Mouse (Mus musculus) retina, adult 2 months (tissue): ENCODE results near the gene Syn2.

Experiments
- DNase-seq: peaks from one replicate; pipeline ENCODE4 v3.0.0-alpha.2; 2012; ENCODE audit warnings: low read depth, low spot score

Syn2 gene

DNA sequence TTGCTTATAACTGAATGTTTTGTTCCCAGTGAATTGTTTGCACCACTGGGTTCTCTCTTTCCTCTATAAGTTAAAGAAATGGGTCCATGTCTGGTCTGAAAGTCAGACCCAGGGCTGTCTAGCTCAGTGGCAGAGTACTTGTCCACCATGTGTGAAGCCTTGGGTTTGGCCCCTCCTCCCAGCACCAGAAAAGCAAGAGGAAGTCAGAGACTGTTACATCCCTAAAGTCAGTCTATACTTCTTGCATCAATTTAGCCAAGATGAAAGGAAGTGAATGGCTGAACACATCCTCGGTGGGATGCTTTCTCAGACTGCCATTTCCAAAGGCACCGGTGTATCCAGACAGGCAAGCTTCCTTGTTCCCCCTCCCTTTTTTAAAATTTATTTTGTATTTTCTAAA, 156.4 kb downstream of the Syn2 start:
- no peak for DNase-seq

GRCm38 (mm10) chr6:115291823-115292222, 157.1 kb downstream of the Syn2 start:
- DNase-seq = no peak

GRCm38 (mm10) chr6:115292621-115293020, 157.9 kb downstream of the Syn2 start:
- no peak for DNase-seq

DNA sequence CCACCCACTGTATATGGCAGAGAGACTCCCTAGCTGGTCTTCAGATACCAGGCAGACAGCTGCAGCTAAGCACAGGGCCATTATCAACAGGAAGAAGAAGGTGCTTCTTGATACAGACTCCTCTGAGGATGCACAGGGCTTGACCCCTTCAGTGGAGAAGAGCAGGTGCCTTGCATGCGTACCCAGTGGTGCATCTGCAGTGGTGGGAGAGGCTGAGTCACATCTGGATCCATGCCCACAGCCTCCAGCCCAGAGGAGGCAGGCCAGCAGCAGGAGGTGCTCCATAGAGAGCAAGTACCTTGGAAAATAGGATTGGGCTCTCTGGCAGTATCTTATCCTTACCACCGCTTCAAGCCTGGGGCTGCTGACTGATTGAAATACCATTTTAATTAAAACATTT, 159.2 kb downstream of the Syn2 start:
- no peak for DNase-seq

DNA sequence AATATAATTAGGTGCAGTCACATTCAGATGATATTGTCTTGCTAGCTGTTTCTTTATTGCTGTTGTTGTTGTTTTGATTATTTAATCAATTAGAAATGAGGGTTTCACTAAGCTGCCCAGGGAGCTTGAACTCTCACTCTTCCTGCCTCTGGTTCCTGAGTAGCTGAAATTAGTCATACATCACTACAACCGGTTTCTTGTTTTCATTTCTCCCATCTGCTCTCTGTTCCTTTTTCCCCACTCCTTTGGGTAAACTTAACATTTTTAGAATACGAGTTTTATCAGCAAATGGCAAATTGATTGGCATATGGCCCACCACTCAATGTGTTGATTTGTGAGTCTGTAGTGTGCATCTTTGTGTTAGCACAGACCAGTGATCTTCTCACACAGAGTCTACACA, 172.4 kb downstream of the Syn2 start:
- DNase-seq = no peak

DNA sequence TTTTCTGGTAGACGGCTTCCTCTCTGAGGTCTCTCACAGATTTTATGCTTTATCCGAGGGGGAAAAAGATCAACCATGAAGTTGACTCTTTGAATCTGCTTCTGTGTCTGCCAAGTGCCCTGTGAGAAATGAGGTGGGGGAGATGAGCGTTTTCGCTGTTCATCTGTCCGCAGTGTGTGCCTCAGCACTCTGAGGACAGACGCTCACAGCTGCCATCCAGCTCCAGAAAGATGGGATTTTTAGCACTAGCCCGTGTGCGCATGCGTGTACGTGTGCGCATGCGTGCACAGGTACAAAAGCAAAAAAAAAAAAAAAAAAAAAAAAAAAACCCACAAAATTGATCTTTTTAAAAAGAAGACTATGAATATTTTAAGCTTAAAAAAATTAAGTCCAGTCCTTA, 178.1 kb downstream of the Syn2 start:
- DNase-seq = no peak

GRCm38 (mm10) chr6:115313235-115313738, 178.6 kb downstream of the Syn2 start:
- no peak for DNase-seq

- no peak for DNase-seq
Measured at GRCm38 (mm10) chr6:115313910-115314309, 179.2 kb downstream of the Syn2 start.

DNA sequence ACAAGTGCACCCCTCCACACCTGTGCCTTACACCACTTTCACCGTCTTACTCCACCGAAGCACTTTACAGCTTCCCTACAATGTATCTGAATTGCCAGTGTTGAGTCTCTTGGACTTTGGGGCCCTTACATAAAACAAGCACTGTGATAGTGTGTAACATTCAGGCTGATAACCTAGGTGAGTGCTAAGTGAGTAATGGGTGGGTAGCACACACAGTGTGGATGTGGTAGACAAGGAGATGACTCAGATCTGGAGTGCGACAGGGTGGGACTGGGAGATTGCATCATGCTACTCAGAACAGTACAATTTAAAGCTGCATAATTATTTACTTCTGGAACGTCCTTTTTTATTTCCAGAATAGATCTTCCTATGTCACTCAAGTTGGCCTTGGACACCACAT, 181.1 kb downstream of the Syn2 start:
- no peak for DNase-seq

- no peak for DNase-seq
Measured at GRCm38 (mm10) chr6:115316811-115317221, 182.1 kb downstream of the Syn2 start.

- DNase-seq = no peak
Measured at GRCm38 (mm10) chr6:115318811-115319210, 184.1 kb downstream of the Syn2 start.

DNA sequence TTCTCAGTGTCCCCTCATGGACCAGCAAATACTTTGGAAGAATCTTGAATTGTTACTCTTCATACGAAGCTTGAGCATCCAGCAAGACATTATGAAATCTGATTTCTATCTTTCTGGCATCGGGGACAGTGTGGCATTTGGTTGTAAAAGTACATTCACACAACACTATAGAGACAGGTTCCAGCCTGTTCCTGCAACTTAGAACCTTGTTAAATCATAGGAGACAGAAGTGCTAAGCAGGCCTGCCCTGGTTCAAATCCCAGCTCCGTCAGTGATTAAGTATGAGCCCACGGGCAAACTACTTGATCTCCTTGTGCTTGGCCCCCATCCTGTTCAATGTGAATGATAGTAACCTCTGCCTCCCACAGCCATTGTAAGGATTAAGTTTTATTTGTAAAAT, 185.0 kb downstream of the Syn2 start:
- no peak for DNase-seq

GRCm38 (mm10) chr6:115320927-115321714, 186.4 kb downstream of the Syn2 start:
- no peak for DNase-seq

DNA sequence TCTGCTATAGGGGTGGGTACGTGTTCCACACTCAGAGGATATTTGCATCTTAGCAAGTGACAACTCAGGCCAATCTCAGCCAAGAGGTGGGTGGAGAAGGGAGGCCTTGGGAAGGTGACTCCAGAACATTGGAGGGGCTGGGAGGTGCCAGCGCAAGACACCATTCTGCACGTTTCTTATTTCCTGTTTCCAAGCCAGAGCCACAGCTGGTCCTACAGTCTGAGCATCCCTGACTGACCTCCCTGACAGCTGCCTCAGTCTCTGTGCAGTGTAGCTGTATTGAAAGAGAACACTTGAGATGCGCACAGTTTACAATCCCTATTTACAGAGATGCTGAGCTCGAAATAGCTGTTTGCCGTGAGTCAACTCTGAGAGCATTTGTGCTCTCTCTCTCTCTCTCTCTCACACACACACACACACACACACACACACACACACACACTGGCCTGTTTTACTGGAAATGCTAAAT, 187.2 kb downstream of the Syn2 start:
- DNase-seq = no peak

GRCm38 (mm10) chr6:115322956-115323355, 188.3 kb downstream of the Syn2 start:
- no peak for DNase-seq

DNA sequence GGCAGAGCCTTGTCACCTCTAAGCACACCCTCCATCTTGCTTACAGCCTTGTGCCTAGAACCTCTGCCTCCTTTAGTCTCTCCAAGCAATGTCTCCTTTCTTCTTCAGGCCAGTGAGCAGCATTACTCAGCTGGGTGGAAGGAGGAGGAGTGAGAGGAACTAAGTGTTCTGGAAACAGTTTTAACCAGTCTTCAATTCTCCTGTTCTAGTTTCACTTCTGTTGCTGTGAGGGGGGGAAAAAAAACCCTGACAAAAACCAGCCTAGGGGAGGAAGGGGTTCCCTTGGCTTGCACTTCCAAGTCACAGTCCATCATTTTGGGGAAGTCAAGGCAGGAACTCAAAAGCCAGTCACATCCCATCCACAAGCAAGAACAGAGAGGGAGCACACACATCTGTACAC, 196.3 kb downstream of the Syn2 start:
- no peak for DNase-seq
